Mouse (Mus musculus): Measurements from ENCODE around the gene Ly86. TPM values are rescaled to one million over a fixed set of nuclear protein-coding genes. Genes with fewer than 3 reads are reported as not detected.

The Ly86 gene
- polyA plus RNA-seq, 1 experiment from 2014 or later = 15.6 TPM

DNA sequence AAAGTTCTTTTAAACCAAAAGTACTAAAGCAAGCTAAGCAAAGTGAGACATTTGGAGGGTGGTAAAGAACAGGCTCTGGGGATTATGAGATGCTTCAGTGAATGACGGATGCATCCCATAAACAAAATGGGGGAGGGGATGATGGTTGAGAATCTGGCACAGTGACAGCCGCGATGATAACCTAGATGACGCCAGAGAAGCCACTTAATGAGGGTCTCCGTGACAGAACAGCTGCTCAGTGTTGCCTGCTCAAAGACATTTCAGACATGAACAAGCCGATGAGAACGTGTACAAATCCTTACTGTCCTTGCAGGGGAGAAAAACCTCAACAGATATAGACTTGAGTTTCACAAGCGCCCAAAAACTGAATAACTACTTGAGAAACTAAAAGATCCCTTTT lies 15.3 kb upstream of the Ly86 start:
- no peak overlapping the region for H3K9ac ChIP-seq
- no peaks in the 10 kb centered on the region for H3K4me1 ChIP-seq (replicated peaks)
- no peak overlapping the region for H3K27ac ChIP-seq (replicated peaks)
- no peak overlapping the region for H3K4me2 ChIP-seq
- H3K4me3 ChIP-seq (replicated peaks) = no peak overlapping the region
- H3K27me3 ChIP-seq = no peaks in the 10 kb centered on the region
- no peak for ATAC-seq (ENCODE audit: insufficient read depth)
- H3K9me3 ChIP-seq (replicated peaks) = no peaks in the 10 kb centered on the region
- no peaks in the 10 kb centered on the region for H3K36me3 ChIP-seq (replicated peaks)
- WGBS (ENCODE audit: insufficient replicate concordance) = 69% methylated on average over 8 of the region's 8 CpGs

- Histone ChIP-seq H3K4me2 (no peak overlapping the region), H3K9me3 (replicated peaks) (no peaks in the 10 kb centered on the region), H3K36me3 (replicated peaks) (no peaks in the 10 kb centered on the region), H3K4me1 (replicated peaks) (no peaks in the 10 kb centered on the region), H3K27ac (replicated peaks) (no peak overlapping the region), H3K9ac (no peak overlapping the region), H3K4me3 (replicated peaks) (no peak overlapping the region), H3K27me3 (no peaks in the 10 kb centered on the region)
- ATAC-seq (ENCODE audit: insufficient read depth) = no peak
- WGBS (ENCODE audit: insufficient replicate concordance) = 53% methylated on average over 4 of the region's 4 CpGs
Measured at GRCm38 (mm10) chr13:37330971-37331370, 14.0 kb upstream of the Ly86 start.

GRCm38 (mm10) chr13:37332779-37333543 lies 12.0 kb upstream of the Ly86 start:
- Histone ChIP-seq H3K9me3 (replicated peaks) (no peaks in the 10 kb centered on the region), H3K4me2 (no peak overlapping the region), H3K36me3 (replicated peaks) (no peaks in the 10 kb centered on the region), H3K4me1 (replicated peaks) (no peaks in the 10 kb centered on the region), H3K27ac (replicated peaks) (no peak overlapping the region), H3K27me3 (no peaks in the 10 kb centered on the region), H3K4me3 (replicated peaks) (no peak overlapping the region), H3K9ac (no peak overlapping the region)
- ATAC-seq (ENCODE audit: insufficient read depth) = no peak
- 58% methylated on average over 4 of the region's 4 CpGs for WGBS (ENCODE audit: insufficient replicate concordance)

DNA sequence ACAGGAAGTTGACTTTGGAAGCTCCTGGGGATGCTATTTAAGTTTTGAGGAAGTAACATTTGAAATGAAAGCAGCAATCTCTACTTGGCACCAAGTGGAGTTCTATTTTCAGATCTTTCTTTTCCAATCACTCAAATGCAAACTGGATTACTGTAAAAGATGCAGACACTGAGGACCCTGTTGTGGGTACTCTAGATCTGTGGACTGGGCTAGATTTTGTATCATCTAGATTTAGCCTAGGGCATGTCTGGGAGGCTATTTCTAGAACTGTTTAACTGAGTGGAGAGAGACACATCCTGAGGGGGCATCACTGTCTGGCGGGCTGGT lies 11.5 kb upstream of the Ly86 start:
- Histone ChIP-seq H3K36me3 (replicated peaks) (no peaks in the 10 kb centered on the region), H3K4me2 (no peak overlapping the region), H3K9me3 (replicated peaks) (no peaks in the 10 kb centered on the region), H3K9ac (no peak overlapping the region), H3K27me3 (no peaks in the 10 kb centered on the region), H3K27ac (replicated peaks) (no peak overlapping the region), H3K4me1 (replicated peaks) (no peaks in the 10 kb centered on the region), H3K4me3 (replicated peaks) (no peak overlapping the region)
- 54% methylated on average over 1 of the region's 1 CpGs for WGBS (ENCODE audit: insufficient replicate concordance)
- no peak for ATAC-seq (ENCODE audit: insufficient read depth)

DNA sequence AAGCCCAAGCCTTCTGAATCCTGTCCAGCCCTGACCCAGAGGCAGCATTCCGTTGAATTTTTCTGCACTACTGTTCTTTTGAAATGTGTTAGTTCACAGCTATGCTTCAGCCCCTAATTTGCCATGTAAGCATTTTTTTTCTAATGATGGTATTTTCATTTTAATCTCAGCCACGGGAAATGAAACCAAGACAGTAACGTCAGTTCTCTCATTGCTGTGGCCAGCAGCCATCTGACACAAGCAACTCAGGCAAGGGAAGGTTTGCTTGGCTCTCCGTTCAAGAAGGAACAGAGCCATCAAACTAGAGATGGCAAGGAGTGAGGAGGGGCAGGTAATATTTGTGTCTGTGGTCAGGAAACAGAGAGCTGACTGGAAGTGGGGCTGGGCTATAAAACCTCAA lies 7.7 kb upstream of the Ly86 start:
- 35% methylated on average over 4 of the region's 4 CpGs for WGBS (ENCODE audit: insufficient replicate concordance)

GRCm38 (mm10) chr13:37337871-37338270 lies 7.1 kb upstream of the Ly86 start:
- ATAC-seq (ENCODE audit: insufficient read depth) = no peak
- Histone ChIP-seq H3K4me3 (replicated peaks) (no peak overlapping the region), H3K9ac (no peak overlapping the region), H3K27me3 (no peaks in the 10 kb centered on the region), H3K4me1 (replicated peaks) (no peaks in the 10 kb centered on the region), H3K36me3 (replicated peaks) (no peaks in the 10 kb centered on the region), H3K9me3 (replicated peaks) (no peaks in the 10 kb centered on the region), H3K27ac (replicated peaks) (no peak overlapping the region), H3K4me2 (no peak overlapping the region)
- WGBS (ENCODE audit: insufficient replicate concordance) = 55% methylated on average over 7 of the region's 7 CpGs

More for the DNA sequence above, 7.7 kb upstream of the Ly86 start:
- Histone ChIP-seq H3K9me3 (replicated peaks) (no peaks in the 10 kb centered on the region), H3K4me2 (no peak overlapping the region), H3K27me3 (no peaks in the 10 kb centered on the region), H3K4me1 (replicated peaks) (no peaks in the 10 kb centered on the region), H3K4me3 (replicated peaks) (no peak overlapping the region), H3K27ac (replicated peaks) (no peak overlapping the region), H3K36me3 (replicated peaks) (no peaks in the 10 kb centered on the region), H3K9ac (no peak overlapping the region)
- no peak for ATAC-seq (ENCODE audit: insufficient read depth)

GRCm38 (mm10) chr13:37342804-37343203 lies 2.2 kb upstream of the Ly86 start:
- Histone ChIP-seq H3K4me2 (no peak overlapping the region), H3K27me3 (no peaks in the 10 kb centered on the region), H3K9ac (no peak overlapping the region), H3K4me1 (replicated peaks) (no peaks in the 10 kb centered on the region), H3K27ac (replicated peaks) (no peak overlapping the region), H3K4me3 (replicated peaks) (no peak overlapping the region), H3K9me3 (replicated peaks) (no peaks in the 10 kb centered on the region), H3K36me3 (replicated peaks) (no peaks in the 10 kb centered on the region)
- 55% methylated on average over 1 of the region's 1 CpGs for whole genome bisulfite sequencing (ENCODE audit: insufficient replicate concordance)
- no peak for ATAC-seq (ENCODE audit: insufficient read depth)

DNA sequence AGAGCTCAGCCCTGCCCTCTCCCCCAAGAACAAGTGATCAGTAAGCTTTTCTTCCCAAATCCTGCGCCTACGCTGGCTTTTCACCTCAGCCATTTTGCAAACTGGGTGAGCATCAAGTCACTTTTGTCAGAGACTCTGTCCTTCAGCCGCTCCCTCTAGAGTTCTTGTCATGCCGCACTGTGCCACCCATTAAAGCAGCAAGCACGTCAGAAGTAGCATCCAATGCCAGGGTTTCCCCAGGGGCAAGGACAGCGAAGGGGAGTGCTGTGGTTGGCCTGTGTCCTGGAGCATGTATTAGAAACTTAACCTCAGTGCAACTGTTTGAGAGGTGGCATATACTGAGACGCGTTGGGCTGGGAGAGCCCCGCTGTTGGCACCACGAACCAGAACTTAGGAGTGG lies 815 bp downstream of the Ly86 start:
- H3K27me3 ChIP-seq = no peaks in the 10 kb centered on the region

GRCm38 (mm10) chr13:37347871-37348595 lies 3.0 kb downstream of the Ly86 start:
- Histone ChIP-seq H3K9me3 (replicated peaks) (no peaks in the 10 kb centered on the region), H3K36me3 (replicated peaks) (no peaks in the 10 kb centered on the region), H3K4me1 (replicated peaks) (peaks cover 3% of the 10 kb centered on the region; the same call in 1 of the 2 replicates), H3K4me2 (no peak overlapping the region), H3K4me3 (replicated peaks) (no peak overlapping the region), H3K27me3 (no peaks in the 10 kb centered on the region), H3K9ac (no peak overlapping the region), H3K27ac (replicated peaks) (0 out of 2 replicates have a peak overlapping the region, but pooled peaks have one; percentile 38)
- no peak for ATAC-seq (ENCODE audit: insufficient read depth)
- WGBS (ENCODE audit: insufficient replicate concordance) = 23% methylated on average over 8 of the region's 8 CpGs

More for the DNA sequence above, 815 bp downstream of the Ly86 start:
- H3K9me3 ChIP-seq (replicated peaks) = no peaks in the 10 kb centered on the region
- 78% methylated on average over 10 of the region's 10 CpGs for WGBS (ENCODE audit: insufficient replicate concordance)
- no peaks in the 10 kb centered on the region for H3K36me3 ChIP-seq (replicated peaks)
- 0 out of 2 replicates have a peak overlapping the region, but pooled peaks have one; percentile 29 for H3K27ac ChIP-seq (replicated peaks)
- H3K4me3 ChIP-seq (replicated peaks) = no peak overlapping the region
- H3K4me2 ChIP-seq = no peak overlapping the region
- no peak overlapping the region for H3K9ac ChIP-seq
- no peak for ATAC-seq (ENCODE audit: insufficient read depth)
- H3K4me1 ChIP-seq (replicated peaks) = peaks cover 3% of the 10 kb centered on the region; the same call in 1 of the 2 replicates

GRCm38 (mm10) chr13:37349051-37349450 lies 4.0 kb downstream of the Ly86 start:
- Histone ChIP-seq H3K9ac (no peak overlapping the region), H3K36me3 (replicated peaks) (no peaks in the 10 kb centered on the region), H3K9me3 (replicated peaks) (no peaks in the 10 kb centered on the region), H3K4me3 (replicated peaks) (no peak overlapping the region), H3K27me3 (no peaks in the 10 kb centered on the region), H3K27ac (replicated peaks) (no peak overlapping the region), H3K4me2 (no peak overlapping the region), H3K4me1 (replicated peaks) (peaks cover 9% of the 10 kb centered on the region; the same call in 1 of the 2 replicates)
- 70% methylated on average over 5 of the region's 5 CpGs for WGBS (ENCODE audit: insufficient replicate concordance)
- ATAC-seq (ENCODE audit: insufficient read depth) = no peak

- WGBS (ENCODE audit: insufficient replicate concordance) = 43% methylated on average over 2 of the region's 2 CpGs
Measured at GRCm38 (mm10) chr13:37353016-37353415, 8.0 kb downstream of the Ly86 start.

More at GRCm38 (mm10) chr13:37353016-37353415, 8.0 kb downstream of the Ly86 start:
- Histone ChIP-seq H3K4me1 (replicated peaks) (peaks cover 10% of the 10 kb centered on the region; the same call in 1 of the 2 replicates), H3K36me3 (replicated peaks) (no peaks in the 10 kb centered on the region), H3K27ac (replicated peaks) (no peak overlapping the region), H3K9me3 (replicated peaks) (no peaks in the 10 kb centered on the region), H3K27me3 (no peaks in the 10 kb centered on the region), H3K9ac (no peak overlapping the region), H3K4me3 (replicated peaks) (no peak overlapping the region), H3K4me2 (no peak overlapping the region)
- no peak for ATAC-seq (ENCODE audit: insufficient read depth)

Data from liver, embryonic 15.5 days (tissue).